16 mouse cellular contexts compared by ENCODE assay signal in genomic region chr7:4732968-4733392, GRCm38 (mm10). TPM values are rescaled to one million over a fixed set of nuclear protein-coding genes. Genes with fewer than 3 reads are reported as not detected.
A peak's percentile ranks its signal among the peaks of the same experiment; 100 is the strongest.
DNase-seq lines count a peak whose midpoint lies in the region; ATAC-seq and TF ChIP-seq lines count a peak whose summit lies in the region.
"Had no signal": no experiment of that assay in that cellular context is flagged by ENCODE, and none has a peak within 500 bp of the region (broad histone marks: within the 10 kb centered on the region; RNA-seq: fewer than 3 reads in every experiment).

No protein-coding gene starts in this region.

- DNase-seq in MN1 (ENCODE audit: low spot score) = peak; percentile 13
- peak; percentile 39 for DNase-seq in kidney, postnatal 14 days
- no peak for DNase-seq in lung, adult 2 months
- DNase-seq in urinary bladder, postnatal 10 days (ENCODE audit: low spot score) = no peak
- no peak for DNase-seq in right cerebral cortex, postnatal 25 days
- DNase-seq: cerebellum, adult 8-10 months; right cerebral cortex, postnatal 4 days had no signal

- 51% methylated on average over 6 of the region's 6 CpGs for WGBS in lung, adult 2 months

- H3K4me1 ChIP-seq in brown adipose tissue, adult 24 weeks (ENCODE audit: control insufficient read depth, insufficient read depth, insufficient read length, low read length) = peaks cover 7% of the 10 kb centered on the region
- H3K4me1 ChIP-seq in lung, adult 2 months (ENCODE audit: control insufficient read depth, insufficient read depth, low read length) = no peaks in the 10 kb centered on the region
- H3K4me1 ChIP-seq: forebrain, embryonic 15.5 days had no signal

- ATAC-seq in megakaryocyte-erythroid progenitor cell, adult 5-6 weeks (replicated peaks; ENCODE audit: low FRiP score, low TSS enrichment, poor library complexity, severe bottlenecking) = peak; percentile 93
- ATAC-seq: forebrain, embryonic 15.5 days had no signal

- H3K27ac ChIP-seq in brown adipose tissue, adult 24 weeks (replicated peaks; ENCODE audit: low read depth, low read length) = peak overlapping the region; percentile 35
- H3K27ac ChIP-seq: forebrain, embryonic 15.5 days had no signal

- no peak overlapping the region for H3K4me3 ChIP-seq in brown adipose tissue, adult 24 weeks (ENCODE audit: insufficient read depth, low read depth, low read length)
- H3K4me3 ChIP-seq in lung, adult 2 months (replicated peaks; ENCODE audit: extremely low read depth, low read depth, low read length) = no peak overlapping the region
- H3K4me3 ChIP-seq: forebrain, embryonic 15.5 days had no signal

- no peak for TF ChIP-seq POLR2A in lung, adult 2 months (IDR thresholded peaks at IDR 0.05; ENCODE audit: borderline replicate concordance, extremely low read depth, low read depth, low read length)

- TF ChIP-seq CTCF in lung, adult 2 months (IDR thresholded peaks at IDR 0.05; ENCODE audit: insufficient read depth, low read length) = no peak

RNA-seq across cellular contexts. Expression of gene Kmt5c, which starts 6.9 kb away (rescaled TPM):
- polyA plus RNA-seq in brown adipose tissue, adult 24 weeks (2012; ENCODE audit: insufficient read depth, insufficient read length, missing spikeins) = 20.0 and 25.7 TPM in 2 replicates
- 75.8 and 96.3 TPM in 2 replicates for total RNA-seq in megakaryocyte-erythroid progenitor cell, adult 5-6 weeks (2014; fragmentation: Nextera tagmentation)
- 25.6 and 52.4 TPM in 2 replicates for total RNA-seq in megakaryocyte-erythroid progenitor cell, adult 5-6 weeks (2017)
- polyA plus RNA-seq in lung, adult 2 months (2012; rRNA removed) = 92.5 and 104 TPM in 2 replicates

RNA-seq across cellular contexts. Expression of gene Tmem150b, which starts 7.9 kb away (rescaled TPM):
- not detected in 2 replicates for polyA plus RNA-seq in brown adipose tissue, adult 24 weeks (2012; ENCODE audit: insufficient read depth, insufficient read length, missing spikeins)
- not detected in 2 replicates for total RNA-seq in megakaryocyte-erythroid progenitor cell, adult 5-6 weeks (2014; fragmentation: Nextera tagmentation)
- 0.33 and 1.1 TPM in 2 replicates for total RNA-seq in megakaryocyte-erythroid progenitor cell, adult 5-6 weeks (2017)
- 3.2 and 3.8 TPM in 2 replicates for polyA plus RNA-seq in lung, adult 2 months (2012; rRNA removed)
- total RNA-seq: left cerebral cortex, postnatal 25 days; midbrain, postnatal 0 days had no signal
- polyA plus RNA-seq: embryonic facial prominence, embryonic 11.5 days; heart, postnatal 0 days had no signal

RNA-seq across cellular contexts. Expression of gene Cox6b2, which starts 19.9 kb away (rescaled TPM):
- 7.9 and 17.6 TPM in 2 replicates for polyA plus RNA-seq in brown adipose tissue, adult 24 weeks (2012; ENCODE audit: insufficient read depth, insufficient read length, missing spikeins)
- total RNA-seq in megakaryocyte-erythroid progenitor cell, adult 5-6 weeks (2014; fragmentation: Nextera tagmentation) = 279 and 377 TPM in 2 replicates
- total RNA-seq in megakaryocyte-erythroid progenitor cell, adult 5-6 weeks (2017) = 151 and 283 TPM in 2 replicates
- 52.7 and 87.5 TPM in 2 replicates for polyA plus RNA-seq in lung, adult 2 months (2012; rRNA removed)

RNA-seq across cellular contexts. Expression of gene Fam71e2, which starts 38.1 kb away (rescaled TPM):
- not detected in 2 replicates for polyA plus RNA-seq in brown adipose tissue, adult 24 weeks (2012; ENCODE audit: insufficient read depth, insufficient read length, missing spikeins)
- total RNA-seq in megakaryocyte-erythroid progenitor cell, adult 5-6 weeks (2014; fragmentation: Nextera tagmentation) = not detected in 2 replicates
- not detected in 2 replicates for total RNA-seq in megakaryocyte-erythroid progenitor cell, adult 5-6 weeks (2017)
- polyA plus RNA-seq in lung, adult 2 months (2012; rRNA removed) = not detected in 2 replicates
- total RNA-seq: gastrocnemius, postnatal 4 days; left cerebral cortex, postnatal 25 days; midbrain, postnatal 0 days had no signal
- polyA plus RNA-seq: embryonic facial prominence, embryonic 11.5 days; forebrain, embryonic 15.5 days; heart, postnatal 0 days; large intestine, adult 2 months; midbrain, postnatal 0 days had no signal

RNA-seq across cellular contexts. Expression of gene Brsk1, which starts 42.6 kb away (rescaled TPM):
- 0.63 TPM in 2 replicates for polyA plus RNA-seq in brown adipose tissue, adult 24 weeks (2012; ENCODE audit: insufficient read depth, insufficient read length, missing spikeins)
- total RNA-seq in megakaryocyte-erythroid progenitor cell, adult 5-6 weeks (2014; fragmentation: Nextera tagmentation) = not detected in 2 replicates
- not detected in 2 replicates for total RNA-seq in megakaryocyte-erythroid progenitor cell, adult 5-6 weeks (2017)
- polyA plus RNA-seq in lung, adult 2 months (2012; rRNA removed) = 4.1 and 4.9 TPM in 2 replicates

Comparison
In these comparisons a context has a peak if more than half of its experiments do, and no peak if none do; other contexts are left out.
1. DNase-seq: peak in MN1 (single experiment) and kidney, postnatal 14 days (single experiment); none in lung, adult 2 months (single experiment), urinary bladder, postnatal 10 days (single experiment) and right cerebral cortex, postnatal 25 days (single experiment).